Mouse (Mus musculus): ENCODE measurements around the gene Capn12. TPM values are rescaled to one million over a fixed set of nuclear protein-coding genes. Genes with fewer than 3 reads are reported as not detected.
A peak's percentile ranks its signal among the peaks of the same experiment; 100 is the strongest.

The Capn12 gene
- total RNA-seq, 1 experiment, result 2.1 TPM

- Histone ChIP-seq H3K36me3 (ENCODE audit: control insufficient read depth, insufficient read depth, low read length, poor library complexity, severe bottlenecking) (peaks cover 34% of the 10 kb centered on the region), H3K27ac (ENCODE audit: insufficient read depth, low read depth, low read length, poor library complexity, severe bottlenecking) (no peak overlapping the region; the same call in 1 of the 2 replicates)
- in situ Hi-C loops (cut with MboI; ENCODE audit: low sequenced_read_pairs in 2 of 2, unreplicated experiment in 2 of 2), result no loop called here
These were observed 51.3 kb downstream of the Capn12 start for GRCm38 (mm10) chr7:28932421-28933041.

GRCm38 (mm10) chr7:28933825-28934224 is 52.6 kb downstream of the Capn12 start:
- peaks cover 34% of the 10 kb centered on the region for H3K36me3 ChIP-seq (ENCODE audit: control insufficient read depth, insufficient read depth, low read length, poor library complexity, severe bottlenecking)
- in situ Hi-C loops (cut with MboI; ENCODE audit: low sequenced_read_pairs in 2 of 2, unreplicated experiment in 2 of 2), result no loop called here
- no peak overlapping the region for H3K4me3 ChIP-seq (ENCODE audit: insufficient read depth in 1 of 2, low read depth in 1 of 2, low read length in 2 of 2, poor library complexity in 1 of 2, severe bottlenecking in 1 of 2)
- TF ChIP-seq MAFK (IDR thresholded peaks at IDR 0.05; ENCODE audit: insufficient read depth, low read depth, low read length) (no peak), ZNF384 (IDR thresholded peaks at IDR 0.05; ENCODE audit: low read depth, low read length) (no peak), HCFC1 (IDR thresholded peaks at IDR 0.05; ENCODE audit: borderline replicate concordance, insufficient read depth, low read length) (no peak), CHD2 (IDR thresholded peaks at IDR 0.05; ENCODE audit: low read depth, low read length) (no peak), ZC3H11A (IDR thresholded peaks at IDR 0.05; ENCODE audit: borderline replicate concordance, low read depth, low read length) (no peak)
- H3K27ac ChIP-seq (ENCODE audit: insufficient read depth, low read depth, low read length, poor library complexity, severe bottlenecking), result peak overlapping the region; percentile 40; the same call in 1 of the 2 replicates
- no peak overlapping the region for H3K9ac ChIP-seq (ENCODE audit: insufficient read depth, low read depth, low read length, poor library complexity, severe bottlenecking)
- peaks cover 27 to 67% of the 10 kb centered on the region in 2 experiments for H3K4me1 ChIP-seq (ENCODE audit: control insufficient read depth in 2 of 2, insufficient read depth in 2 of 2, low read length in 2 of 2, poor library complexity in 1 of 2)
- H3K9me3 ChIP-seq (ENCODE audit: control insufficient read depth, insufficient read depth, low read depth, low read length), result no peaks in the 10 kb centered on the region
- DNase-seq (ENCODE audit: low read depth, low spot score), result no peak

More at GRCm38 (mm10) chr7:28932421-28933041, 51.3 kb downstream of the Capn12 start:
- TF ChIP-seq HCFC1 (IDR thresholded peaks at IDR 0.05; ENCODE audit: borderline replicate concordance, insufficient read depth, low read length) (no peak), CHD2 (IDR thresholded peaks at IDR 0.05; ENCODE audit: low read depth, low read length) (no peak), ZC3H11A (IDR thresholded peaks at IDR 0.05; ENCODE audit: borderline replicate concordance, low read depth, low read length) (no peak), MAFK (IDR thresholded peaks at IDR 0.05; ENCODE audit: insufficient read depth, low read depth, low read length) (no peak)
- peak; percentile 71 for DNase-seq (ENCODE audit: low read depth, low spot score)
- peaks cover 23 to 61% of the 10 kb centered on the region in 2 experiments for H3K4me1 ChIP-seq (ENCODE audit: control insufficient read depth in 2 of 2, insufficient read depth in 2 of 2, low read length in 2 of 2, poor library complexity in 1 of 2)
- H3K9me3 ChIP-seq (ENCODE audit: control insufficient read depth, insufficient read depth, low read depth, low read length), result no peaks in the 10 kb centered on the region
- H3K9ac ChIP-seq (ENCODE audit: insufficient read depth, low read depth, low read length, poor library complexity, severe bottlenecking), result no peak overlapping the region
- H3K4me3 ChIP-seq (ENCODE audit: insufficient read depth in 1 of 2, low read depth in 1 of 2, low read length in 2 of 2, poor library complexity in 1 of 2, severe bottlenecking in 1 of 2), result no peak overlapping the region

- no peak for TF ChIP-seq HCFC1 (IDR thresholded peaks at IDR 0.05; ENCODE audit: borderline replicate concordance, insufficient read depth, low read length)
- TF ChIP-seq CHD2 (IDR thresholded peaks at IDR 0.05; ENCODE audit: low read depth, low read length), result no peak
- TF ChIP-seq ZNF384 (IDR thresholded peaks at IDR 0.05; ENCODE audit: low read depth, low read length), result no peak
- no peak for TF ChIP-seq MAFK (IDR thresholded peaks at IDR 0.05; ENCODE audit: insufficient read depth, low read depth, low read length)
- no peak for TF ChIP-seq ZC3H11A (IDR thresholded peaks at IDR 0.05; ENCODE audit: borderline replicate concordance, low read depth, low read length)
- no peak for DNase-seq (ENCODE audit: low read depth, low spot score)
- Histone ChIP-seq H3K9me3 (ENCODE audit: control insufficient read depth, insufficient read depth, low read depth, low read length) (no peaks in the 10 kb centered on the region), H3K4me3 (ENCODE audit: insufficient read depth in 1 of 2, low read depth in 1 of 2, low read length in 2 of 2, poor library complexity in 1 of 2, severe bottlenecking in 1 of 2) (no peak overlapping the region), H3K4me1 (ENCODE audit: control insufficient read depth in 2 of 2, insufficient read depth in 2 of 2, low read length in 2 of 2, poor library complexity in 1 of 2) (peaks cover 21 to 64% of the 10 kb centered on the region in 2 experiments), H3K9ac (ENCODE audit: insufficient read depth, low read depth, low read length, poor library complexity, severe bottlenecking) (no peak overlapping the region), H3K27ac (ENCODE audit: insufficient read depth, low read depth, low read length, poor library complexity, severe bottlenecking) (peak overlapping the region; percentile 35), H3K36me3 (ENCODE audit: control insufficient read depth, insufficient read depth, low read length, poor library complexity, severe bottlenecking) (peaks cover 30% of the 10 kb centered on the region)
- in situ Hi-C loops (cut with MboI; ENCODE audit: low sequenced_read_pairs in 2 of 2, unreplicated experiment in 2 of 2), result no loop called here
These were observed 55.6 kb downstream of the Capn12 start for GRCm38 (mm10) chr7:28936787-28937186.

GRCm38 (mm10) chr7:28938654-28939053 is 57.4 kb downstream of the Capn12 start:
- Histone ChIP-seq H3K4me3 (ENCODE audit: insufficient read depth in 1 of 2, low read depth in 1 of 2, low read length in 2 of 2, poor library complexity in 1 of 2, severe bottlenecking in 1 of 2) (no peak overlapping the region), H3K9ac (ENCODE audit: insufficient read depth, low read depth, low read length, poor library complexity, severe bottlenecking) (no peak overlapping the region), H3K4me1 (ENCODE audit: control insufficient read depth in 2 of 2, insufficient read depth in 2 of 2, low read length in 2 of 2, poor library complexity in 1 of 2) (peaks cover 23 to 57% of the 10 kb centered on the region in 2 experiments), H3K9me3 (ENCODE audit: control insufficient read depth, insufficient read depth, low read depth, low read length) (no peaks in the 10 kb centered on the region), H3K27ac (ENCODE audit: insufficient read depth, low read depth, low read length, poor library complexity, severe bottlenecking) (peak overlapping the region; percentile 67; the same call in 1 of the 2 replicates), H3K36me3 (ENCODE audit: control insufficient read depth, insufficient read depth, low read length, poor library complexity, severe bottlenecking) (peaks cover 26% of the 10 kb centered on the region)
- TF ChIP-seq HCFC1 (IDR thresholded peaks at IDR 0.05; ENCODE audit: borderline replicate concordance, insufficient read depth, low read length), result no peak
- no peak for TF ChIP-seq ZC3H11A (IDR thresholded peaks at IDR 0.05; ENCODE audit: borderline replicate concordance, low read depth, low read length)
- TF ChIP-seq CHD2 (IDR thresholded peaks at IDR 0.05; ENCODE audit: low read depth, low read length), result no peak
- no peak for TF ChIP-seq ZNF384 (IDR thresholded peaks at IDR 0.05; ENCODE audit: low read depth, low read length)
- no peak for TF ChIP-seq MAFK (IDR thresholded peaks at IDR 0.05; ENCODE audit: insufficient read depth, low read depth, low read length)
- no peak for DNase-seq (ENCODE audit: low read depth, low spot score)
- in situ Hi-C loops (cut with MboI; ENCODE audit: low sequenced_read_pairs in 2 of 2, unreplicated experiment in 2 of 2), result no loop called here

Data from ES-E14 (cell line).